Mouse (Mus musculus) neutrophil, adult 5-6 weeks (primary cell): ENCODE measurements around the gene Map3k5. TPM values are rescaled to one million over a fixed set of nuclear protein-coding genes. Genes with fewer than 3 reads are reported as not detected.

Source experiments
- ATAC-seq: fragments of 151-379, 151-347 bp; 2 replicates; pipeline ENCODE4 v1.8.0; 2017; ENCODE audit warnings: mild to moderate bottlenecking, moderate TSS enrichment; ENCODE audit not compliant: insufficient number of reproducible peaks, poor library complexity, low FRiP score, severe bottlenecking; ENCODE audit errors: extremely low read depth
- total RNA-seq: library from RNA; stranded (forward); fragments of 200-1000 nt; gene quantifications from 2 replicates; pipeline ENCODE4 v1.2.3, GENCODE M21; 2017

Gene Map3k5
- total RNA-seq, 1 experiment from 2014 or later: 133 TPM

DNA sequence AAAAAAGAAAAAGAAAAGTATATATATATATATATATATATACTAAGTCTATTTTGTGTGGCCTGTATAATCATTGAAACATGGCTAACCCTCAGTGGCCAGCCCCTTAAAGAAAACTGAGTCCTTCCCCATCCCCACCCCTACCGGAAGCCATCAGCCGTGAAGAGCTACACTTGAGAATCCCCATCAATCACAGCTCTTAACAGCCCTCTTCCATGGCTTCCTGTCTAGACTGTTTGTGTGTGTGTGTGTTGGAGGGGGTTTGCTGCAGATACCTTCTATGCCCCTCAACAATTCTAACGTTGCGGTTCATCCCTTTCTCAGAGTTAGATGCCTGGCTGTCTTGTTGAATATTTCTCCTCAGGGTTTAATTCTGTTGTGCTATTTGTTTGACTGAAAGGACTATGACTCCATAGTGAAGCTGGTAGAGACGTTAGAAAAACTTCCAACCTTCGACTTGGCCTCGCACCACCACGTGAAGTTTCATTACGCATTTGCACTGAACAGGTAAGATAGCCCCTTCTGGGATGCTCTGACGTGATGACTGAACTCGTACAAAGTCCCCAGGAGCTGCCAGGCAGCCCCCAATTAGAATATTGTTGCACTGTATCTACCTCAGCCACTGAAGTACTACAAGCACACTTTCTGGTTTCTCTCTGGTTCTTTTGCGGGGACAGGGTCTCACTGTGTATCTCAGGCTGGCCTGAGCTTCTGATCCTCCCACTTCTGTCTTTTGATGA is 91.7 kb downstream of the Map3k5 start:
- no peak for ATAC-seq

GRCm38 (mm10) chr10:20030703-20031102 is 96.4 kb downstream of the Map3k5 start:
- ATAC-seq: no peak

- ATAC-seq: no peak
These were observed 97.7 kb downstream of the Map3k5 start for GRCm38 (mm10) chr10:20031936-20032335.

DNA sequence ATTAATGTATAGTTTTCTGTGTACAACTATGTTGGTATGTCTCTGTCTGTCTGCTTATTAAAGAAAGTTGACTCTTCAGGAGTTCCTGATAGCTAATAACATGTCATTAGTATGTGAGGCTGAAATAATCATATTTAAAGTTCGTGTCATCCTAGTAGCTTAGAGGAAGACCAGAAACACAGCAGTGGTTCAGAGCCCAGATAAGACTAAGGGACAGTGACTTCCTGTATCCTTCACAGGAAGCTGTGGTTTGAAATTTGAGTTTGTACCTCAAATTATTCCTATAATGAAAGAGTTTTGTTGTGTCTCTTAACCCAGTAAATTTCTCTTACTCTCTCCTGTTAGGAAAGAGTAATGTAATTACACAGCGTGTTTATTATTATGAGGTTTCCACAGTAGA is 102.1 kb downstream of the Map3k5 start:
- ATAC-seq: 0 out of 2 replicates have a peak, but pooled peaks have one; percentile 15

DNA sequence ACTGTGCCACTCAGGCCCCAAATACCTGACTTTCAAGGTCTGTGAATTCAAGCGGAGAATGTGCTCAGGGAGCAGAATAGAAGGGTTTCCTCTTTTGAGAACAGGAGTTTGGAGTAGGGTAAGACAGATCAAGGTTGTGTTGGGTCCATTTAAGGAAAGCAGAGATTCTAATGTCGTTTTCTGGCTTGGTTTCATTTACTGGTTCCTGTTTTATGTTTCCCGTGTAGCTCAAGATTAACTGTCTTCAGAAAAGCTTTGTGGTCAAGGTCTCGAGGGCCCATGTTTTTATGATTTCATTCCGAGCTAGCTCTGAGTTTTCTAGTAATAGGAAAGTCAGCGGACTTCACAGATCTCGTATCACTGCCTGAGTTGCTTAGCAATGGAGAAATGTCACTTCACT is 102.6 kb downstream of the Map3k5 start:
- peak; percentile 54 for ATAC-seq

GRCm38 (mm10) chr10:20039531-20039930 is 105.3 kb downstream of the Map3k5 start:
- ATAC-seq: no peak

DNA sequence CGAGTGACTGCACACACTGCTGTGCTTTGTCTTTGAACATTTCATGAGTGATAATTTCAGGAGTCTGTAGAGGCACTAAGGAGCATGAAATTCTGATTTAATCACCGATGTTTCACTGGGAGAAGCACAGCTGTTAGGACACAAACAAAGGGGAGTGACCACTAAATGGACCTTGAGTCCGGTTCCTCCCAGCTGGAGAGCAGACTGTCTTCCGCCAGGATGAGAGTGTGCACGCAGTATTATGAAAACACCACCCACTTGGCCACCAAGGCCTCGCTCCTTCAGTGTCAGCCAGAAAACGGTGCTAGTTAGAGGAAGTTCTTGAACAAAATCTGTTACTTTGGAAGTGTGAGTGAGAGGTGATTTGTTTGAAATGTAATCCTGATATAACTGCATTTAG is 105.8 kb downstream of the Map3k5 start:
- no peak for ATAC-seq

GRCm38 (mm10) chr10:20040677-20041076 is 106.4 kb downstream of the Map3k5 start:
- ATAC-seq: peak; percentile 16; the same call in 1 of the 2 replicates

DNA sequence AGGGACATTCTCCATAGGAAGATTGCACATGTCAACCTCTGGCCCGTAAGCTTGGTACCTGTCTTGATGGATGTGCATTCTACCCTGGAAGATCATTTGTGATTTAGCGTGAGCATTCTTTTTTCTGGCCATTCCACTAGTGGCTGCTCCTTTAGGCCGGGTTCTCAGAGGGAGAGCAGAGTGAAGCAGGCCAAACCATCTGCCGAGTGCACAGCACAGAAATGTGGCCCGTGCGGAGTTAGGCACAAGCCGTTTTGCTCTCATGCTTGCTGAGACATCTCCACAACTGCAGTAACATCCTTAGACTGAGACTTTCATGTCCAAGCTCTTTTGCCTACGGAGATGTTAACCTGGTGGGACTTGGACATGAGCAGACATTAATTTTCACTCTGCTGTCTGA is 107.8 kb downstream of the Map3k5 start:
- ATAC-seq: no peak

- ATAC-seq: no peak
These were observed 109.8 kb downstream of the Map3k5 start for GRCm38 (mm10) chr10:20044051-20044450.

DNA sequence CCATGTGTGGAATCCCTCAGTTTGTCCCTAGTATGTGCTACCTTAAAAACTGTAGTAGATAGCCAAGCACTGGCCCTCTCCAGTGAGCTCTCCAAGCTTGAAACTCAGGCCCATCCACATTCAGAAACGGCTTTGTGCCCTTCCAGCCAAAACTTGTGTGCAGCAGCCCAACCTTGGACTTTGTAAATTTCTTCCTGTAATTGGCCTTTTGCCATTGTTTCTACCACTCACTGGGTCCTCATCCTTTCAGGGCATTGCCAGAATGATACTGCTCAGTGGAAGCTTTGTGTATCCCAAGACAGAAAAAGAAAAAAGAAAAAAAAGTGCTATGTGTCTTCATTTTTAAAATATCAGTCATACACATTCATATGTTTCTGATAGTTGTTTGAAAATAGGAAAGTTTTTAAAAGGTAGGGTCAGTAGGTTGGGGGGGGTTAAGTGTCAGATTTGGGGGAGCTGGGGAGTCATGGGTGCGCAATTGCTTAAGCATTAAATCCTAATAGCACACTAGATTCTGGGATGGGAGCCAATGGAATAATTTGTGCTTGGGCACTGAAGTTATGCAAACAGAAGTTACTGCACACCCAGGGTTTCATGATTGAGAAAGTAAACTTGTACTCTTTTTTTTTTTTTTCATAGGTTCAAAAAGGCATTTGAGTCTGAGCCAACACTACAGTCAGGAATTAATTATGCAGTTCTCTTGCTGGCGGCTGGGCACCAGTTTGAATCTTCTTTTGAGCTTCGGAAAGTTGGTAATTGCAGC is 111.6 kb downstream of the Map3k5 start:
- no peak for ATAC-seq

DNA sequence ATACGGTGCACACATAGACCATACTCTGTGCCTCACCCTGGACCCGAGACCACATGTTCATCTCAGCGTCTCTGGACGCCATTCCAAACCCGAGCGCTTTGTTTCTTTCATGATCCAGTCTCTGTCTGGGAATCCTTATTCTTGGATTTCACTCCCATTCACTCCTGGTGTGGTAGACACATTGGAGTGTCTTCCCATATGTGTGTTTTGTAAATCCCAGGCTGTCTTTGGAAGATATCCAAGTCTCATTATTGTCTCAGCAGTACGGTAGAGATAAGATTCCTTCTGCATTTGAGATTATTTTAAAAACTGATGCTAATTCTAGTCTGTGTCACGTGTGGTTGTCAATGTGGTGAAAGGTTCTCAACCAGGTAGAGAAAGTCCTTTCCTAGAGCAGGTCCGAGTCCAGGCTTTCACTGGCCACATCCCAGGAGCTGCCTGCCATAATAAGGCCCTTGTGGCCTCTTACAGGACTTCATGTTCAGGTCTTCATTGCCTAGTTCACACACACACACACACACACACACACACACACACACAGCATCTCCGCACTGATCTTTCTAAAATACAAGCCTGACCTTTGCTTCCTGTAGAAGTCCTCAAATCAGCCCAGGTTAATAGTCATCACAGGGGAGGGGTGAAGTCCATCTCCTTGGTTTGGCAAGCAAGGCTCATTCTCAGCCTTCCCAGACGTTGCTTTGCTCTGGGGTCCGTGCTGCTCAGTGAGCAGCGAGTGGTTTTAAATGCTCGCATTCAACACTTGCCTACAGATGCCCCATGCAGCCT is 122.8 kb downstream of the Map3k5 start:
- no peak for ATAC-seq

DNA sequence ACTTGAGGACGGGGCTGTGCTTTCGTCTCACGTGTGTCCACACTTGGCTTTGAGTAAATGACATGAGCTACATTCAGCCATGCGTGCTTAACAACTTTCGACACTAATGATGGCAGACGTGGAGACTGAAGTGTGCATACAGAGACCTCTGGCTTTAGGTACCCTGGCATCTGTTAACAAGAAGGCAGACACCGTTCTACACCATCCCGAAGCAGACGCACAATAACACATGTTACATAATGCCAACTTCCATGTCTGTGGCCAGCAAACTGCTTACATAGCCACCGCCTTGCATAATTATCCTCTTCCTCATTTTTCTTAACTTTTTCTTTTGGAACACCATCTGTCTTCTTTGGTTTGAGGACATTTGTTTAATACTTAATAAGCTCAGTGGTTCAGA is 123.8 kb downstream of the Map3k5 start:
- ATAC-seq: peak; percentile 58; the same call in 1 of the 2 replicates

DNA sequence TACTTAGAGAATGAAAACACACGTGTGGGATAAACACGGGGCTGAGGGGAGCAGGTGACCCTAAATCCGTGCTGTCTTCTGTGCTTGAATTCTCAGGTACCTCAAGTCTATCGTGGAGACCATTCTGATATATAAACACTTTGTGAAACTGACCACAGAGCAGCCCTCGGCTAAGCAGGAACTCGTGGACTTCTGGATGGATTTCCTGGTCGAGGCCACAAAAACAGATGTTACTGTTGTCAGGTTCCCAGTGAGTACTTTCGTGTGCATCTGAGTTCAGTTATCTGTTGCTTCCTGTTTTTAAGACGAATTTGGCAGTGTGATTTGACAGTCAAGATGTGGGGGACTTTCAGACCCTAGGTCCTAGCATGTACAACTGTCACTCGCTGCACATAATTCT is 124.6 kb downstream of the Map3k5 start:
- ATAC-seq: peak; percentile 30; the same call in 1 of the 2 replicates

- peak; percentile 23; the same call in 1 of the 2 replicates for ATAC-seq
These were observed 126.2 kb downstream of the Map3k5 start for GRCm38 (mm10) chr10:20060320-20060970.

DNA sequence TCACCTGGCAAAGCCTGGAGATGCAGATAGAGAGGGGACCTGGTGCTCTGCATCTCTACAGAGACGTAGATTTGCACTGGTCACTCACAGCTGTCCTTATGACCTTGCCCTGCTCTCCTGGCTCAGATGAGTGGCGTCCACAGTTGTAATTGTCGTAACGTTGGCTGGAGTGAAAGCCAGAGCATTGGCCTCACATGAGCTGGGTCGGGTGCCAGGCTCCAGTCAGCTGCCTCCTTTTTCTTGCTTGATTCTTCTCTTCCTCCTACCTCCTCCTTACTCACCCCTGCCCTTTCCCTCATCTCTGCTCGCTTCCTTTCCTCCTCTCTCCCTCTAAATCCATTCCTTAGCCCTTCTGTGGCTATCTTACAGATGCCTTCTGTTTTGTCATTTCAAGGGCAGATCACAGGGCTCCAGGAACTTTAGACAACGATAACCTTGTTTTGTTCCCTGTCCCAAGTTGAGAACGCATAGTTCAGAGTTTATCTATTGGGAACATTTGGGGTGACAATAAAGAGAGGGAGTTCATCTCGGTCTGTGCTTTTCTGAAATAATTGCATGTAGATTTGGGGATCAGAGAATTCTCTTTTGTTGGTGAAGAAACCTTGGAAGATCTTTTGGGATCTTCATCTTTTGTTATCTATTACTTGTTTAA is 130.4 kb downstream of the Map3k5 start:
- no peak for ATAC-seq

DNA sequence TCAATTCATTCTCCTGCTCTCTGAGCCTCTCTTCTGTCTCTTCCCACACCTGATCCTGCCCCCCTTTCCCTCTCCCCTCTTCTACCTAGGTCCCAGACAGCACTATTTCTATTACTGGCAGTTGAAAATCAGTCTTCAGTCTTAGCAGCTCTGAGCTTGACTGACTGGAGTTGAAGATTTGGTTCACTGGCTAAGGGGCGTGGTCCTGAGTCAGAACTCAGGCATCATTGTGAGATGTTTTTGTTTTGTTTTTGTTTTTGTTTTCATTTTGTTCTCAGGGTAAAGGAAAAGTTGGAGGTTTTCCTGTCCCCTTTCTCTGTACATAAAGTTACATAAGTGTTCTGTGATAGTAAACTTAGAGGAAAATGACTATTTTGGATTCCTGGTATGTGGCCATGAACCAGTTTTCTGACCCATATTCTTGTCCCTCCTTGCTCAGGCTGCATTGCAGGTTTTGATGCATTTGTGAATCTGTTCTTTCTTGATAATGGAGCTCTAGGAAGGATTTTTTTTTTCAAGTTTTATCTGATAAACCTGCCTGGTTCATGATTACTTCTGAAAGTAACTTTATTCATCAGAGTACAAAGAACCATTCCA is 131.9 kb downstream of the Map3k5 start:
- ATAC-seq: no peak

DNA sequence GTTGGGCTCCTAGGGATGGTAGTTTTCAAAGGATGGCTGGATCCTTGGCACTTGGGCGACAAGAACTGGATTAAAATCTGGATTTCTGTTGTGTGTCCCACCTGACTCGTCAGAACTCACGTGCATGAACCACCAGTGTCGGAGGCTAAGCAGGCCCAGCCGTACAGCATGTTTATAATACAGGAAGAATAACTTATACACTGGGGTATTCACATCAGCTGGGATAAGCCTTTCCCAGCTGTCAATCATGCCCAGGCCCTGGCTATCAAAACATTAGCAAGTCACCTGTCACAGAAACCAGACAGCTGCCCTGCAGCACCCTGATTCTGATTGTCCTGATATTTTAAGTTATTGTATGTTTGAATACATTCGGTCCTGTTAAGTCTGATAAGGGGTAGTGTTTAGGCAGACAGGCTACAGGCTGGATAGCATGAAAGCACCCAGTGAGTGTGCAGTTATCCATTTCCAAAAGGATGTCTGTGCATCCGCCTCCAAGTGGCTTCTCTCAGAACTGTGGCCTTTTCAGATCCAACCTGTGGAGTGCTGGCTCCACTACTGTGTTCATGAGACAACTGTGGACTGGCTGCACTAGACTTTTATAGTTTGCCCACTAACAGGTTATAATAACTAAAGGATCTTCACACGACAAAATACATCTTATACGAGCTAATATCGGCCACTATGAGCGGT is 135.6 kb downstream of the Map3k5 start:
- ATAC-seq: no peak
